In the genomic region with DNA sequence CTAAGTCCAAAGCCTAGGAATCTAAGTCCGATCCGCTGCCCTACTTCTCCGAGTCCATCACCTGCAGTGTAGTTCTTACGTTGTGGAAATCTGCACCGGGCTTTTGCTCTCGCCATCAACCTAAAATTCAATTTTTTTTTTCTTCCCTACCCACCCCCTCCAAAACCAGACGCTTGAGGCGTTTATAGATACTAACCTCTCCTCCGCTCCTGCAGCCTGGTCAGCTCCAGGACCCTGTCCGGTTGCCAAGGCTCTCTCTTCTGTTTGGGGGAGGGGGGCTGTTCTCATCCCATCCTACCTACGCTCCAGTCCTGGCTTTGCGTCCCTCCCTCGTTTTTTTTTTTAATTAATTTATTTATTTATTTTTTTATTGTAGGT, we compare ENCODE assay signal across 7 mouse cellular contexts. TPM values are rescaled to one million over a fixed set of nuclear protein-coding genes. Genes with fewer than 3 reads are reported as not detected.
A peak's percentile ranks its signal among the peaks of the same experiment; 100 is the strongest.
DNase-seq lines count a peak whose midpoint lies in the region; ATAC-seq and TF ChIP-seq lines count a peak whose summit lies in the region.

No protein-coding gene starts in this region.

- peak overlapping the region; percentile 58; the same call in 1 of the 2 replicates for H3K27ac ChIP-seq in MEL (ENCODE audit: control insufficient read depth, low read depth, low read length)
- peak overlapping the region; percentile 67 for H3K27ac ChIP-seq in cortical plate, adult 2 months (ENCODE audit: insufficient read depth, low read length)
- peak overlapping the region; percentile 96 for H3K27ac ChIP-seq in heart, embryonic 15.5 days
- peak overlapping the region; percentile 98 for H3K27ac ChIP-seq in layer of hippocampus, adult 2 months

- TF ChIP-seq EP300 in MEL (IDR thresholded peaks at IDR 0.05; ENCODE audit: low read depth in 1 of 2, low read length in 2 of 2): no peak

- H3K4me3 ChIP-seq in MEL (ENCODE audit: control insufficient read depth in 1 of 2, insufficient read depth in 1 of 2, low read depth in 2 of 2, low read length in 2 of 2): peak overlapping the region; percentile 7 to 60; a peak in 3 of 4 replicates
- H3K4me3 ChIP-seq in cortical plate, adult 2 months (ENCODE audit: insufficient read depth, low read length): peak overlapping the region; percentile 86
- H3K4me3 ChIP-seq in heart, embryonic 15.5 days: peak overlapping the region; percentile 94
- H3K4me3 ChIP-seq in layer of hippocampus, adult 2 months: peak overlapping the region; percentile 84

- no peak for TF ChIP-seq CTCF in MEL (IDR thresholded peaks at IDR 0.05 in 2 of 3, conservative IDR thresholded peaks at IDR 0.05 in 1 of 3; ENCODE audit: control insufficient read depth in 1 of 3, insufficient read depth in 1 of 3, low read depth in 2 of 3, low read length in 3 of 3, poor library complexity in 1 of 3, severe bottlenecking in 1 of 3)
- TF ChIP-seq CTCF in cortical plate, adult 2 months (IDR thresholded peaks at IDR 0.05; ENCODE audit: extremely low read depth, insufficient read depth, low read length): no peak
- no peak for TF ChIP-seq CTCF in layer of hippocampus, adult 2 months (conservative IDR thresholded peaks at IDR 0.05)

- no peaks in the 10 kb centered on the region for H3K36me3 ChIP-seq in MEL (ENCODE audit: control insufficient read depth in 1 of 2, insufficient read depth in 2 of 2, low read length in 2 of 2)
- no peaks in the 10 kb centered on the region for H3K36me3 ChIP-seq in heart, embryonic 15.5 days

- no peaks in the 10 kb centered on the region for H3K27me3 ChIP-seq in MEL (ENCODE audit: control insufficient read depth in 1 of 2, insufficient read depth in 2 of 2, low read length in 2 of 2)
- H3K27me3 ChIP-seq in heart, embryonic 15.5 days: peaks cover 25% of the 10 kb centered on the region

- peak overlapping the region; percentile 99 for H3K4me2 ChIP-seq in heart, embryonic 15.5 days

- no peaks in the 10 kb centered on the region for H3K9me3 ChIP-seq in MEL (replicated peaks; ENCODE audit: insufficient read depth, low read length)
- H3K9me3 ChIP-seq in heart, embryonic 15.5 days (replicated peaks): no peaks in the 10 kb centered on the region

- H3K79me2 ChIP-seq in MEL (ENCODE audit: control insufficient read depth, insufficient read depth, low read length, poor library complexity): peaks cover 19% of the 10 kb centered on the region

- ATAC-seq in CD4-positive, CD25-positive, alpha-beta regulatory T cell, adult 4 months: peak; percentile 43
- peak; percentile 40 for ATAC-seq in heart, embryonic 15.5 days (replicated peaks; ENCODE audit: insufficient number of reproducible peaks, insufficient read depth, low FRiP score, low read depth)

- no peak for TF ChIP-seq POLR2A in MEL (IDR thresholded peaks at IDR 0.05; ENCODE audit: control insufficient read depth in 1 of 2, insufficient read depth in 1 of 2, low read depth in 1 of 2, low read length in 2 of 2, poor library complexity in 1 of 2)
- TF ChIP-seq POLR2A in cortical plate, adult 2 months (IDR thresholded peaks at IDR 0.05; ENCODE audit: extremely low read depth, insufficient read depth, low read length): no peak

- DNase-seq in MEL (ENCODE audit: low read depth, low spot score): peak; percentile 85
- DNase-seq in layer of hippocampus, adult 2 months (ENCODE audit: low spot score in 2 of 2): peak; percentile 57 to 64
- peak; percentile 59 for DNase-seq in lung, postnatal 36 days
- peak; percentile 74 for DNase-seq in right cerebral cortex, postnatal 25 days

- 2% methylated on average over 13 of the region's 13 CpGs for WGBS in heart, embryonic 15.5 days

- TF ChIP-seq RAD21 in MEL (IDR thresholded peaks at IDR 0.05; ENCODE audit: low read depth, low read length): no peak

- H3K4me1 ChIP-seq in MEL (ENCODE audit: control insufficient read depth in 1 of 2, insufficient read depth in 2 of 2, low read length in 2 of 2): 0 out of 4 replicates have a peak, but pooled peaks cover 0 to 7% of the 10 kb centered on the region in 2 experiments
- peaks cover 5% of the 10 kb centered on the region; the same call in 1 of the 2 replicates for H3K4me1 ChIP-seq in cortical plate, adult 2 months (ENCODE audit: control insufficient read depth, insufficient read depth, low read length)
- peaks cover 50% of the 10 kb centered on the region for H3K4me1 ChIP-seq in heart, embryonic 15.5 days (replicated peaks)

- H3K9ac ChIP-seq in MEL (ENCODE audit: control insufficient read depth, low read depth, low read length, poor library complexity, severe bottlenecking): peak overlapping the region; percentile 37
- H3K9ac ChIP-seq in heart, embryonic 15.5 days: peak overlapping the region; percentile 92; the same call in 1 of the 2 replicates

TF ChIP-seq in MEL, 35 proteins besides CTCF, POLR2A, EP300 and RAD21:
- TF ChIP-seq ZC3H11A (IDR thresholded peaks at IDR 0.05; ENCODE audit: low read depth, low read length) (no peak), NELFE (IDR thresholded peaks at IDR 0.05; ENCODE audit: low read depth, low read length) (no peak), ELF1 (IDR thresholded peaks at IDR 0.05; ENCODE audit: low read depth, low read length) (no peak), USF1 (IDR thresholded peaks at IDR 0.05; ENCODE audit: low read depth, low read length) (no peak), MYC (IDR thresholded peaks at IDR 0.05; ENCODE audit: low read depth, low read length) (no peak), GATA1 (IDR thresholded peaks at IDR 0.05; ENCODE audit: low read depth, low read length) (no peak), ZNF384 (IDR thresholded peaks at IDR 0.05; ENCODE audit: low read depth, low read length) (peak; percentile 96), USF2 (IDR thresholded peaks at IDR 0.05; ENCODE audit: borderline replicate concordance in 1 of 2, insufficient read depth in 1 of 2, low read depth in 1 of 2, low read length in 2 of 2) (no peak), ZKSCAN1 (IDR thresholded peaks at IDR 0.05; ENCODE audit: low read depth, low read length) (no peak), MXI1 (IDR thresholded peaks at IDR 0.05; ENCODE audit: low read depth, low read length) (peak; percentile 42; the same call in 1 of the 2 replicates), MAZ (IDR thresholded peaks at IDR 0.05; ENCODE audit: low read depth, low read length) (peak; percentile 75; the same call in 1 of the 2 replicates), KAT2A (conservative IDR thresholded peaks at IDR 0.05; ENCODE audit: low read depth, low read length) (no peak), TBP (IDR thresholded peaks at IDR 0.05; ENCODE audit: low read depth, low read length) (0 out of 2 replicates have a peak, but pooled peaks have one; percentile 23), E2F4 (IDR thresholded peaks at IDR 0.05; ENCODE audit: borderline replicate concordance, low read depth, low read length) (no peak), TCF12 (IDR thresholded peaks at IDR 0.05; ENCODE audit: low read depth, low read length) (no peak), HCFC1 (IDR thresholded peaks at IDR 0.05; ENCODE audit: low read depth, low read length) (peak; percentile 45), ZMIZ1 (IDR thresholded peaks at IDR 0.05; ENCODE audit: low read depth, low read length) (no peak), POLR2AphosphoS5 (IDR thresholded peaks at IDR 0.05; ENCODE audit: borderline replicate concordance, low read depth, low read length) (no peak), CHD1 (IDR thresholded peaks at IDR 0.05; ENCODE audit: low read depth, low read length) (no peak), ETS1 (IDR thresholded peaks at IDR 0.05; ENCODE audit: low read depth, low read length) (peak; percentile 7; the same call in 1 of the 2 replicates), MEF2A (IDR thresholded peaks at IDR 0.05; ENCODE audit: extremely low read depth, insufficient replicate concordance, low read depth, low read length, poor library complexity, severe bottlenecking) (no peak)

RNA-seq across cellular contexts. Expression of a gene that starts 0.9 kb away (rescaled TPM):
- polyA plus RNA-seq in CD4-positive, CD25-positive, alpha-beta regulatory T cell, adult 4 months (2017; shearing (Covaris generic)): 10 to 100 TPM in 1 of 2 experiments, 1 to 10 TPM in 1; 8.9 to 11.5 TPM
- total RNA-seq in MEL (2012; rRNA removed): 17.7 and 21.7 TPM in 2 replicates
- polyA plus RNA-seq in MEL (2012; ENCODE audit: insufficient read depth in 1 of 2, insufficient read length in 2 of 2, low read depth in 1 of 2, low replicate concordance in 2 of 2, missing spikeins in 1 of 2): 10 to 100 TPM in 1 of 2 experiments, not detected in 1; 35.3 TPM
- polyA plus RNA-seq in cortical plate, adult 2 months (2012; rRNA removed): 236 and 241 TPM in 2 replicates
- 7.1 and 10.7 TPM in 2 replicates for polyA plus RNA-seq in heart, embryonic 15.5 days (2015; fragmentation: Nextera tagmentation; extraction: Ambion mirVana)
- 100 to 1,000 TPM; 328 to 329 TPM for total RNA-seq in layer of hippocampus, adult 2 months (2021)

RNA-seq across cellular contexts. Expression of a gene that starts 56.0 kb away (rescaled TPM):
- under 1 TPM; 0.20 to 0.92 TPM for polyA plus RNA-seq in CD4-positive, CD25-positive, alpha-beta regulatory T cell, adult 4 months (2017; shearing (Covaris generic))
- total RNA-seq in MEL (2012; rRNA removed): 0.29 and 0.35 TPM in 2 replicates
- polyA plus RNA-seq in MEL (2012; ENCODE audit: insufficient read depth in 1 of 2, insufficient read length in 2 of 2, low read depth in 1 of 2, low replicate concordance in 2 of 2, missing spikeins in 1 of 2): under 1 TPM in 1 of 2 experiments, not detected in 1; 0.49 TPM
- 0.52 and 0.62 TPM in 2 replicates for polyA plus RNA-seq in cortical plate, adult 2 months (2012; rRNA removed)
- polyA plus RNA-seq in heart, embryonic 15.5 days (2015; fragmentation: Nextera tagmentation; extraction: Ambion mirVana): 0.76 and 0.93 TPM in 2 replicates
- under 1 TPM; 0.44 to 0.87 TPM for total RNA-seq in layer of hippocampus, adult 2 months (2021)

RNA-seq across cellular contexts. Expression of a gene that starts 56.3 kb away (rescaled TPM):
- 10 to 100 TPM; 22.3 to 45.2 TPM for polyA plus RNA-seq in CD4-positive, CD25-positive, alpha-beta regulatory T cell, adult 4 months (2017; shearing (Covaris generic))
- total RNA-seq in MEL (2012; rRNA removed): 84.3 and 90.4 TPM in 2 replicates
- polyA plus RNA-seq in MEL (2012; ENCODE audit: insufficient read depth in 1 of 2, insufficient read length in 2 of 2, low read depth in 1 of 2, low replicate concordance in 2 of 2, missing spikeins in 1 of 2): 100 to 1,000 TPM; 113 to 137 TPM
- polyA plus RNA-seq in cortical plate, adult 2 months (2012; rRNA removed): 1.2 and 1.4 TPM in 2 replicates
- polyA plus RNA-seq in heart, embryonic 15.5 days (2015; fragmentation: Nextera tagmentation; extraction: Ambion mirVana): 55.8 and 63.3 TPM in 2 replicates
- under 1 TPM; 0.44 to 0.82 TPM for total RNA-seq in layer of hippocampus, adult 2 months (2021)

Comparison
In these comparisons a context has a peak if more than half of its experiments do, and no peak if none do; other contexts are left out.
1. Peak in every context shown above with its lines: DNase-seq, ATAC-seq, H3K4me3 ChIP-seq and H3K27ac ChIP-seq.
2. H3K4me3 ChIP-seq: peak in every context shown above with its lines; median percentile 94 in heart, embryonic 15.5 days; 86 in cortical plate, adult 2 months; 84 in layer of hippocampus, adult 2 months; 34 in MEL.